Mouse (Mus musculus) cerebellum, postnatal 36 days (tissue): Measurements from ENCODE around the gene Bcar3.
"Not testable (repeated sequence)": the region's sequence is repeated elsewhere in the genome, so short reads cannot be mapped to it uniquely, and the experiment has no call there.

Experiments used
- DNase-seq, 2 experiments: peaks; one replicate each; pipeline ENCODE4 v3.0.0; 2021 to 2022; ENCODE audit warnings: mixed read lengths in 2 of 2

Gene Bcar3

DNA sequence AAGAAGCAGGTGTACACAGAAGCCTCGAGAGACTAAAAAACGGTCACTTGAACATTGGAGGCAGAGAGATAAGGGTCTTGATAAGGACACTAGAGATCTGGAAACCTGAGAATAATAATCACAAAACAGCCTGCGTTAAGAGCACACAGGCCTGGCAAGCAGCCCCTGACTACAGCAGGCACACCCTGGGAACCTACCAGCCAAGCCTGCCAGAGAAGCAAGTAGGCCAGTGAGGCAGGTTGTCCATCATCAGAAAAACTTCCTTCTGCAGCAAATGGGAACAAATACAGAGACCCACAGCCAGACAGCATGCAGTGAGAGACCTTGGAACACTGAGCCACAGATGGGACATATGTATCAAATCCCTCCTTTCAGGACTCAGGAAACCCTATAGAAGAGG lies 93.8 kb downstream of the Bcar3 start:
- DNase-seq, result peak; percentile 61 to 68

DNA sequence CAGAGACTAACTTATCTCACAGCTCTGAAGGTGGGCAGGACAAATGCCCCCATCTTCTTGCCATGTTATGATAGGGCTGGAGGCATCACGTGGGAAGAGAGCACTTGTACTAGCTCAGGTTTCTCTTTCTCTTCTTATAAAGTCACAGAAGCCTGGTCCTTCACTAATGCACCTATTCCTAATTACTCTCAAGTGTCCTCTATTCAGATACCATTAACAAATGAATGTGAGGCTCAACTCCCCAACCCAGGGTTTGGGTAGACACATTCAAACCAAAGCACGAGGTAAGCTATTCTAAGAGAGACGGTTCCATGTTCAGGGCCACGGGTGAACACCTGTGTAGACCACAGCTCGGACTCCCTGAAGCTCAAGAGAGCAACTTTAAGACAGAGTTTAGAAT lies 96.0 kb downstream of the Bcar3 start:
- DNase-seq, result no peak

DNA sequence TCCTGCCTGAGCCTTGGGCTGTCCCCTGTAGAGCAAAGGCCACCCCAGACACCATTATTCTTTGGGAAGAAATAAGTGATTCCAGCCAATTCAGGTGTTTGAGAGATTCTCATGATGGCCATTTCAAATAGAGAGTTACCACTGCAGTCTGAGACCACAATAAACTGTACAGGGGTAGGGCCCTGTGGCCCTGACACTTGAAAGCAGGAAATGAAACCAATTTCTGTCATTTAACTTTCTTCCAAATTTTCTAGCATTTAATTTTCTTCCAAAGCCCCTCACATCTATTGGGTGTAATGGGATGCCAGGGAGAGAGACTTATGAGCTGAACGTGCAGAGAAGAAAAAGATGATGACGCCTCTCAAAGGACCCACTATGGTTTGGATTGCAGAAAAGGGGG lies 97.2 kb downstream of the Bcar3 start:
- DNase-seq, result no peak

DNA sequence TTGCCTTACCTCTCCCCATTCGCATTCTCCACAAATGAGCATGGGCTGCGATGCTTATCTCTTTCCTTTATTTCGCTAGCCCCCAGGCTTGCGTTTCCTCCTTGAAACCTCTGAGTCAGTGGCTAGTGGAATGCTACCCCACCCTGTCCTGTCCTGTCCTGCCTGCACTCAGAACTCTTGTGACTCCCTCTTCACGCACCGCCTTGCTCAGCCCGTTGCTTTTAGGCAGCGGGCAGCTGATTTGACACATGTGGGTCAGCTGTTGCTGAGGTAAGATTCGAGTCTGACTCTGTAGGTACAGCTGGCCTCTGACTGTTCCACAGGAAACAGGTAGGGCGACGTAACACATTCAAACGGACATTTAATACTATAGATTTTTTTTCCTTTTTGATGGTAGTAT lies 97.9 kb downstream of the Bcar3 start:
- no peak for DNase-seq

DNA sequence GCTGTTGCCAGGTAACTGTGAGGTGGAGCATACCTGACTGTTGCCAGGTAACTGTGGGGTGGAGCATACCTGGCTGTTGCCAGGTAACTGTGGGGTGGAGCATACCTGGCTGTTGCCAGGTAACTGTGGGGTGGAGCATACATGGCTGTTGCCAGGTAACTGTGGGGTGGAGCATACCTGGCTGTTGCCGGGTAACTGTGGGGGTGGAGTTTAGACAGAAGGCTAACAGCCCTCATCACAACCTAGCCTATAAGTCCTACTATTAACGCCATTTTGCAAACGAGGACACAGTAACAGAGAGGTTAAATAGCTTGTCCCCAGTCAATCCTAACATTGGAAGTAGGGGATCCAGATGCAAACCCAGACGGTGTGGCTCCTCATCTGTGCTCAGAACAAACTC lies 99.5 kb downstream of the Bcar3 start:
- DNase-seq, result not testable (repeated sequence)

DNA sequence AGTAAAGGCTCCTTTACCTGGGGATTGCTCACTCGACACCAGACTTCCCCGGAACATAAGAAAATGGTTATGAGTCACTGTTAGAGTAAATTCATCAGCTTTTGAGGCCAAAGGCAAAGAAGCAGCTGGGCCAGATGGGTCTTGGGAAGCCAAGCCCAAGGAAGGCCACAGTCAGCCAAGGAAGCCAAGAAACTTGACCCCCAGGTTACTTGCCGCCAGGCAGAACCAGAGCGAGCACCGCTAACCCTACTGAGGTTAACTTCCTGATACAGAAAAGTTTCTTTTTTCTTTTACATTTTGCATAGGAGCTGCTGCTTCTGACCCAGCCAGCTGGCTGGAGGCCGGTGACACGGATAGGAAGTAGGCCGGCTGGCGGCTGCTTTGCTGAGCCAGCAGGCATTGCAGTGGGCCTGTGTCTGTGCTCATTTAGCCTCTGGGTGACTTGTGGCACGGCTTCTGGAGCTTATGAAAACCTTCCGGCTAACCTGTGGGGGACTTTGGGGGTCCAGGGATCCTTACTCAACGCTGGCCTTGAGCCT lies 100.0 kb downstream of the Bcar3 start:
- no peak for DNase-seq

DNA sequence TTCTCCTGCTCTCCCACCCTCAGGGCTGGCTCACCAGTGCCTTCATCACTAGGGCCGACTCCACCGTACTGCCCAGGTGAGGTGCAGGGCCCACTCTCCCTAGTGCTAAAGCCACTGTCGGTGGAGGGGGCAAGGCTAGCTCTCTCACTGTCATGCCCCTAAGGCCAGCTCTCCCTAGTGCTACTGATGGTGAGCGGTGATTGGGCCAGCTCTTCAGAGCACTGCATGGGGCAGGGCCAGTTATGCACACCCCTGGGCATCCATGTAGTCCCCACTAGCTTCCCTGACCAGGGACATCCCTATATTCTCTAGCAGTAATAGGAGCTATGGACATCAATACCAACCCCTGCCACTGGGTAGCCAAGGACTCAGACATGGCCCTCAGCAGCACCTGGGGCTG lies 103.0 kb downstream of the Bcar3 start:
- no peak for DNase-seq

DNA sequence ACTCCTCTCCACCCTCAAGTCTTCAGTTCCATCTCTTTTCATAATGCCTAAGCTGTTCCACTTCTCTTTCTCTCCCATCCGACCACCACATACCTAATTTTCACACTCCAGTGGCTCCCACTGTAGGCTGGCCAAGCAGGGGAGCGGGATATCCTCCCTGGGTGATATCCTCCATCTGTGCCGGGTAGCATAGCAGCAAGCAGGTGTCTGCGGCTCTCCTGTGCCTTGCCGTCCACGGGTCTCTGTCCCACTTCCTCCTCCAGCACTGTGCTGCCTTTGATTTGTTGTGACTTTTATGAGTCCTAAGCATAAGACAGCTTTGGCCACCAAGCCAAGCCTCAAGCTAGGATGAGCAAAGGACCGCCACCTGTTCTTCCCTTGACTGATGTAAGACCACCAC lies 103.5 kb downstream of the Bcar3 start:
- DNase-seq, result no peak

DNA sequence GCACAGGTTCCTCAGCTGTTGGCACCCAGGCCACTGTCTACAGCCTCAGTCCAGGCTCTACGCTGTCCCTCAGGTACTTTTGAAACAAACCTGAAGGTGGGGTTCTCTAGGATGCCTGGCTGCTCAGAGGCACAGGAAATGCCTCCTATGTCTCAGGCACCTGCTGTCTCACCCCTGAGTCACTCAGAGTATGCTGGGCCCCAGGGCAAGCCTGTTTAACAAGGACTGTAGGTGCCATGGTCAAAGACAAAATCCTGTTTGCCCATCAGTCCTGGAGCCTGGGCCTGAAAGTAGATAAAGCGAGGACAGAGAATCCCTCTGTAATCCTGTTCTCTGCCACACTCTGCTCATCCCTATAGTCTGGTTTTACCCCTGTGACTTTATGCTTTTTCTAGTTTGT lies 107.1 kb downstream of the Bcar3 start:
- DNase-seq, result no peak

DNA sequence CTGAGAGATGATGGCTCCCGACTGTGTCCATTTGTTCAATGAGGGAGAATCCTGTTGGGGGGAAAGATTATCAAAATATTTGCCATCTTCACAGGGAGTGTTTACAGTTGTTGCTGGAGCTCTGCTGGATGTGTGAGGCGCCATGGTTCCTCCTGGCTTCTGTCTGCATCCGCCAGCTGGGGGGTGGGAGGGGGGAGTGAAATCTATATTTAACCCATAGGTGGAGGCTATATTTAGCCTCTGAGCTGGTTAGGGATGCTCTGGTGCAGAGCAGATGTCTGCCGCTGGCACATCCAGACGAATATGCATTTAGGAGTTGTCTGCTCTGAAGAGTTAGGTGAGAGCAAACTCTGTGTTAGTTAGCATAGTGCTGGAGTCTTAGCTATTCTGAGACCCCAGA lies 108.2 kb downstream of the Bcar3 start:
- DNase-seq, result no peak

DNA sequence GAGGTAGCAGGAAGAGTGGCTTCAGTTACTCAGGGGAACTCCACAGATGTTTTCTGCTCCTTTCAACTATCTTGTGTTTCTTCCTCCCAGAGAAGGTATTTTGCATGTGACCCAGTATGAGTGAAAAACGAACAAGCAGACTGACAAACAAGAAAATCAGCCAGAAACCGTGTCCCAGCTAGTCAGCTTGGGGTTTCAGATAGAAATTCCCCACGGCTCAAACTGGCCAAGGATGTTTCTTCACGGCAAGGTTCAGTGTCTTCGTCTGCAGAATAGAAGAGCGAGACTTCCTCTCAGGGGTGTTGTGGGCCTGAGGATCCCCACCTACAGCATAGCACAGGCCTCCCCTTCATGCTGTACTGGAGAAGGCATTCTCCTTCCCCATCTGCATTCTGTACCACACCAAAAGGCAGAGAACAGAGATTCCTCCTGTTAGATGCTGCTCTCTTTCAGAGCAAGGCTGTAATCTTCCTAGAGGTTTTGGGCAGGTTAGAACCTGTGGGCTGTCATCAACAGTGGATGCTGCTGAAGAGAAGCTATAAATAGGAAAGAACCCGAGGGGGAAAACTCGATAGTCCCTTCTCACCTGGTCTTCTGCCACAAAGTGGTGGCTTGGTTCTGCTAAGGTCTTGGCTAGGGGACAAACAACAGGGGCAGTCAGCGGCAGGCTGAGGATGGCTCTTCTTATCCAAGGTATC lies 110.1 kb downstream of the Bcar3 start:
- no peak for DNase-seq

DNA sequence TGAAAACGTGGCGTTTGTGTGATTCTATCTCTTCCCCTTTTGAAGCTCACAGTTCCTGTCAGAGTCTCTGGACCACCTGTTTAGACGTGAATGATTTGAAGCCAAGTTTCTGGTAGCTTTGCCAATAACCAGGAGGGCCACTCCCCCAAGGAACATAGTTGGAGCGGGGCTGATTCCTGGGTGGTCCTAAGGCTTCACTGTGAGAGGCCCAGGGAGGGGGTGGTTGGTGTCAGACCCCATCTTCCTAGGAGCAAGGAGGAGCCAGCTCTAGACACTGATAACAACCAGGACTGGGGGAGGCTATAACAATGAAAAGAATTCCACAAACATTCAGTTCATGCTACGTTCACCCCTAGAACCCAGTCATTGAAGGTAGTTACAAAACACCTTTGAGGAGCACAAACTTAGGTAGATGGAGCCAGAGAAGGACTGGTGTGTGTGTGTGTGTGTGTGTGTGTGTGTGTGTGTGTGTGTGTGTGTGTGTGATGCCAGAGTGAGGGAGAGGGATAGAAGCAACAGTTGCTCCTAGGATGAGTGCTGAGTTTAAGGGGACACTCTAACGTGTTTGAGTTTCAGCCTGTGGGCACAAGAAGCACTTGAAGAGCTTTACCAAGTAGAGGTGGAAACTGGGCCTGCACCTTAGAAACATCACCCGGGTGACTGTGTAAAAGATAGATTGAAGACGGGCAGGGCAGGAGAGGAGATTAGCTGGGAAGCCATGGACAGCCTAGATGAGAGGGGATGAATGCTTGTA lies 111.4 kb downstream of the Bcar3 start:
- no peak for DNase-seq

DNA sequence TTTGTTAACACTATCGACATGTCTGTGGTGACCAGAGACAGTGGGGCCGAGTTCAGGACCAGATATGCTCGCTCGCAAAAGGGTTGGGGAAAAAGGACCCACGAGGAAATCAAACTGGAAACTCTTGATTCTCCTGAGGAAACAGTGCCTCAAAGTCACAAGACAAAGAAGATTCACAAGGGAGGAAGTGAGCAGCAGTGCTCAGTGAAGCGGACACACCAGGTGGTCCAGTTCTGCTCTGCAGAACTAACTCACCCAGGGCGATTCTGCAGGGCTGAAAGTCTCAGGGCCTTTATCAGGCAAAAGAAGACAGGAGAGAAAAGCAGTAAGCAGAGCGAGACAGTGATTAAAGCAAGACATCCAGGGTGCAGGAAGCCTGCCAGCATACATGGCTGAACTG lies 112.5 kb downstream of the Bcar3 start:
- no peak for DNase-seq

DNA sequence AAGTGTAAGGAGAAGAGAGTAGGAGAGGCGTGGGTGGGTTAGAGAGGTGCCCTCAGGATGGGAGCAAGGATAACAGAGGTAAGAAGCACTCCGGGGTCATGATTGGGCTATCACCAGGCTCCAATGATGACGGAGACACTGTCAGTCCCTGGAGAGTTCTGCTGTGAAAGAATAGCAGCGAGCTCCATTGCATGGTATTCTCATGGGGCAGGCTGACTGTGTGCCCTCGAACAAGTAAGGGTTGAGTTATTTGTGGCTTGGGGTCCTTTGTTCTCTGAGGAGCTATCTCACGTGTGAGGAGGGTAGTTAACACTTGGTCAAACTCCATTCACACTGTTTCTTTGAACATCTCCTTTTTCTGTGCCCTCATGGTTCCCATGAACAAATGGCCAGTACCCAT lies 113.8 kb downstream of the Bcar3 start:
- DNase-seq, result no peak

DNA sequence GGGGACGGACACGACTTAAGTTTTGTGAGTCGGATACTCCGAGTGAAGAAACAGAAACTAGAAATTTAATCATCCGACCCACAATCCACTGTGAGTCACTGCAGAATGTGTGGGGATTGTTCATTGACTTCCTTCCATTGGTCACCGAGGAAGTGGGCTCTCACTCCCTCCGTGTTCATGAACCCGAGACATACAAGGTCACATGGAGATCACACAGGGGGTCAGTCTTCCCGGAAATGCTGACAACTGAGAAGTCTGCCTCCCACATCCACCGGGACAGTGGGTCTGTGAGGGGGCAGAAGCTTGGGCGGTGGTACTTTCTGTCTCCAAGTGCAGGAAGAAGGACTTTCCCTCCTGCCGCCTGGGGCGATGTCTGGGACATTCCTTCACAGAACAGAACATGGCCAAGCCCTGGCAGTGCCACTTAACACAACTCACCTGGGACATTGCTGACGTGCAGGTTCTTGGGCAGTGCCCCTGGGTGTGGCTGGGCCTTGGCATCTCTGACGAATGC lies 114.9 kb downstream of the Bcar3 start:
- no peak for DNase-seq

DNA sequence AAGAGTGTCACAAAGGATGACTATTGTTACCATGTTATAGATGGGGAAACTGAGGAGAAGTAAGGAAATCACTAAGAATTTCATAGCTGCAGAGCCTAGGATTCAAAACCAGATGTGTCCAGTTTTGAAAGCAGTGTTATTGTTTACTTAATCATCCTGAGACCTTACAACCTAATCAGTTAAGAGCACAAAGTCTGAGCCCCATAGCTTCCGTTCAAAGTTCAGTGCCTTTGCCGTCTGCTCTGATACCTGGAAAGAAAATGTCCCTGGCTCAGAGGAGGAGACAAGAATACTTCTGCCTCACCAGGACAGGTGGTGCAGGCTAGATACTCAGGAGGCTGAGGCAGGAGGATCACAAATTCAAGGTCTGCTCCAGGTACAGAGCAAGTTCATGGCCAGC lies 117.7 kb downstream of the Bcar3 start:
- DNase-seq, result no peak

DNA sequence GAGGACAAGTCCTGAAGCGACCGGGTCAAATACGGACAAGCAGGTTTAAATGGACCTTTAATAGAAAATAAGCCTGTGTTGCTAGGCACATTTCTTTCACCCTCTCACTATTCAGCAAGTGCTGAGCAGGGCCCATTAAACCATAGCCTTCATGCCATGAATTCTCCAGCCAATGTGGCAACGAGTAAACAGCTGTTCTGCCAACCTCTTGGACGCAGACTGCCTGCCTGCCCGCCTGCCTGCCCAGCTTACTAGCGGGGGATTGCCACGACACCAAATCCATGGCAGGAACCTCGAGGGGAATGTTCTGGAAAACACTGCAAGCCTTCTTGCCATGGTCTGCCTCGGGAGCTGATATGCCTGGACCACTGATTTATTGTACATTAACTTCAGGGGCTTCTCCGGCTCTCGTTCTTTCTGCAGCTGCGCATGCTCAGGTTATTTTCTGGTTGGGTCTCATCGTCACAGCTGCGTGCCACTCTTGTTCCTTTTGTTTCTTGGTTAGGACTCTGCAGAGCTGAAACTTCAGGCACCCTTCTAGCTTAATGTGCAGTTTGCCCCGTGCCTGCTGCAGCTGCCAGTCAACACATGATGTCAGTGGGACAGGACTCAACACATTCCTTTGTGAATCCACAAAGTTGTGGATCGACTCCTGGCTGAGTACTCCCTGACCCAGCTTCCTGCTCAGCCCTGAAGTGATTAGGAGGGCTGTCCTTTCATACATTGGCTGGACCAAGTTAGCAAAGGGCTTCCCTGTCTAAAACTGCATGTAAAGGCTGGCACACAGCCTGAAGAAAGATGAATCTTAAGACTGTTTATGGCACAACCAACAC lies 120.0 kb downstream of the Bcar3 start:
- DNase-seq, result no peak

DNA sequence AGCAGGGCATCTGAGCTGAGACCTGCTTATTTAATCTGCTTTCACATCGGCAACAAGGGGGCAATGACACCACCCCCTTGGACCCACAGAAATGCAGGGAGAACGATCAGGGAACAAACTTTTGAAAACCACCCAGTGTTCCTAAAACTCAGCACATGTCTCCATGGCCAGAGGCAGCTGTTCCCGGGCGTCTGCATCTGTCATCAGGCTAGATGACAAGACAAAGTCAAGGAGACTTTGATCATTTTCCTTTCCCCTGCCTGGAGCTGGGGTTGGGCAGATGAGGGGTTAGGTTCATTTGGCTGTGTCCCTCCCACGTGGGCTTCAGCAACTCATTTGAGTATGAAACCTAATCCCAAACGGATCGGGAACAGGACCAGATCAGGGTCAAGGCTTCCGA lies 120.9 kb downstream of the Bcar3 start:
- DNase-seq, result no peak

DNA sequence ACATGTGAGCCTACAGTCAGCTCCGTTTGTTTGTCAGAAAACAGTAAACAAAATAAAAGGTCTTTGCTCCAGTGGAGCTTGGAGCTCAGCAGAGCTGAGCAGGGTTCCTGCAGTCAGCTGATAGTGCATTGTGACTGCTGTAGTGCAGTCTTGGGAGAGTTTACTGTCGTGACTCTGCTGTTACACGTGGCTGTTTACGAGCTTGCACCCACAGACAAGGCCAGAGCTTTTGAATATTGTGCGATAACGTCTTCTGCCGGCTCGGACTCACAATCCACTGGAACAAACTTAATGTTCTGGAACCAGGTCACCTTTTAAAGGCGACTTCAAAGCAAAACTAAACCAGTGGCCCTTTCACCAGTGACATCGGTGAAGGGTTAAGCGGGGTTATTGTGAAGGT lies 123.5 kb downstream of the Bcar3 start:
- no peak for DNase-seq

DNA sequence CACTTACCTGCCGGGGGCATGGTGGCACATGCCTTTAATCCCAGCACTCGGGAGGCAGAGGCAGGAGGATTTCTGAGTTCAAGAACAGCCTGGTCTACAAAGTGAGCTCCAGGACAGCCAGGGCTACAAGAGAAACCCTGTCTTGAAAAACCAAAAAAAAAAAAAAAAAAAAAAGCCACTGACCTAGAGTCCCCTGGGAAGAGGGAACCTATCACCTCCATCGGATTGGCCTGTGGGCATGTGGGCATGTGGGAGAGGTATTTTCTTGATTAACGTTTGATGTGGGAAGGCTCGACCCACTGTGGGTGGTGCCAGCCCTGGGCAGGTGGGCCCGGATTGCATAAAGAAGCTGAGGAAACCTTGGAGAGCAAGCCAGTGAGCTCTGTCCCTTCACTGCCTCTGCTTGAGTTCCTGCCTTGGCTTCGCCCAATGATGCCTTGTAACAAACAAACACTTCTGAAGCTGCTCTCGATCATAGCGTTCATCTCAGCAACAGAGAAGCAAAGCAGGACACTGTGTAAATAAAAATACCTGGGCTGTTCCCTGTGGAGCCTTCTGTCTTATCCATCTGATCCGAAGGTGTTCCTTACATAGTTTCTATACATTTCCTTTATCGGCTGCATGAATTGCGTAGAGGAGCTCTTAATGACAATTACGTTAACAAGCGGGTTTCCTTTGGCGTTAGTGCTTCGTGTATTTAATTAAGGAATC lies 124.8 kb downstream of the Bcar3 start:
- DNase-seq, result no peak

DNA sequence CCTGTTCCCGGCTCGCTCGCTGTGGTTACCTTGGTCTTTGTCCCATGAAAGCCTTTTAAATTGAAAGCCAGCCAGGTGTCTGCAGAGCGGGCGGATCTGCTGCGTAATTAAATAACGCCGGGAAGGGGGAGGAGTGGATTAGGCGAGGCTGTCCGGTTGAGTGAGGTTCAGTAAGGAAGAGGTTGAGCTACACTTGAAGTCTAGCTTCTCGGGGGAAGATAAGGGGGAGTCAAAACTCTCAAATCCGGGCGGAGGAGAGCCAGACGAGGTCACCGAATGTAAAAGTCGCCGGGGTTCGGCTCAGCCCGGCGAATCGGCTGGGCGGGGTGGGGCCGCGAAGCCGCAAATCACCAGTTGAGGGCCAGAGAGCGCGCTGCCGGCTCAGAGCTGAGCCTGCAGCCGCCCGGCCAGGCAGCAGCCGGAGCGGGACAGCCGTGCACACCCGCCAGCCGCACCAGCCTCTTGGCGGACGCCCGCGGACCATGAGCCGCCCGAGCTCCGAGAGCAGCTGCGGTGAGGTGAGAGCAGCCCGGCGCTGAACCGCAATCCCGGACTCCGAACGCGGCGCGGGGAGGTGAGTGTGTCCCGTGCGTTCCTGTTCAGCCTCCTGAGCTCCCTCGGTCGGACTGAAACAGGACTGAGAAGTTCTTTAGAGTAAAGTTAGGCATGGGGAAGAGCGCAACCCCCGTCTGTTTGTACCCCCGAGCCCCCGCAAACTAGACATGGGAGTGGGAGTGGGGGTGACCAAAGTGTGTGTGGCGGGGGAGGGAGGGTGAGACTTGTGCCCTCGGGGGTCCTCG lies 125.9 kb downstream of the Bcar3 start:
- DNase-seq, result peak; percentile 54 to 65

DNA sequence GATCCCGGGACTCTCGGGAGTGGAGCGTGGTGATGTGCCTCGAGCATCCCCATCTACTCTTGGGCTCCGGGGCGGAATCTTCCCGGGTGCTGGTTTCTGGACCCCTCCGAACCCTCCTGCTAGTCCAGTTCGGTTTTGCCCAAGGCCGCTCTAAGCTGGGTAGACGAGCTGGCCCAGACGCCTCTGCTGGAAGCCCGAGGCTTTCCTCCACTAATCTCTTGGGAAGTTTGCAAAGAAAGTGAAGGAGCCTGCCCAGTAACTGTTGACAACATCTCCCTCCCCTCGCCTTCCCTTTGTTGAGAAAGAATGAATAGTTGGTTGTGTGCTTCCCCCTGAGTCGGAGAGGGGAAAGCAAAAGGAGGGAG lies 126.5 kb downstream of the Bcar3 start:
- peak in 1 of 2 experiments; percentile 13 for DNase-seq
